Mouse (Mus musculus): ENCODE measurements around the gene Nrip2. TPM values are rescaled to one million over a fixed set of nuclear protein-coding genes. Genes with fewer than 3 reads are reported as not detected.

Gene Nrip2
- polyA plus RNA-seq, 1 experiment from 2014 or later: 7.8 TPM

- no peaks in the 10 kb centered on the region for H3K27me3 ChIP-seq
- H3K36me3 ChIP-seq: 0 out of 2 replicates have a peak, but pooled peaks cover 2% of the 10 kb centered on the region
- peak overlapping the region; percentile 52 for H3K9ac ChIP-seq (replicated peaks)
- peak; percentile 91 for ATAC-seq
- H3K9me3 ChIP-seq: no peaks in the 10 kb centered on the region
- 32% methylated on average over 17 of the region's 21 CpGs for WGBS
- H3K4me2 ChIP-seq (replicated peaks): peak overlapping the region; percentile 43
- H3K4me3 ChIP-seq (replicated peaks): peak overlapping the region; percentile 26
- H3K4me1 ChIP-seq (replicated peaks): peaks cover 20% of the 10 kb centered on the region
- peak overlapping the region; percentile 65 for H3K27ac ChIP-seq
Measured at GRCm38 (mm10) chr6:128399421-128400185, 507 bp downstream of the Nrip2 start.

GRCm38 (mm10) chr6:128404708-128405107 is 5.6 kb downstream of the Nrip2 start:
- Histone ChIP-seq H3K4me1 (replicated peaks) (peaks cover 15% of the 10 kb centered on the region; the same call in 1 of the 2 replicates), H3K9me3 (no peaks in the 10 kb centered on the region), H3K4me3 (replicated peaks) (no peak overlapping the region), H3K27ac (no peak overlapping the region), H3K27me3 (no peaks in the 10 kb centered on the region), H3K36me3 (peaks cover 45% of the 10 kb centered on the region), H3K4me2 (replicated peaks) (no peak overlapping the region), H3K9ac (replicated peaks) (no peak overlapping the region)
- 69% methylated on average over 5 of the region's 5 CpGs for WGBS
- no peak for ATAC-seq

DNA sequence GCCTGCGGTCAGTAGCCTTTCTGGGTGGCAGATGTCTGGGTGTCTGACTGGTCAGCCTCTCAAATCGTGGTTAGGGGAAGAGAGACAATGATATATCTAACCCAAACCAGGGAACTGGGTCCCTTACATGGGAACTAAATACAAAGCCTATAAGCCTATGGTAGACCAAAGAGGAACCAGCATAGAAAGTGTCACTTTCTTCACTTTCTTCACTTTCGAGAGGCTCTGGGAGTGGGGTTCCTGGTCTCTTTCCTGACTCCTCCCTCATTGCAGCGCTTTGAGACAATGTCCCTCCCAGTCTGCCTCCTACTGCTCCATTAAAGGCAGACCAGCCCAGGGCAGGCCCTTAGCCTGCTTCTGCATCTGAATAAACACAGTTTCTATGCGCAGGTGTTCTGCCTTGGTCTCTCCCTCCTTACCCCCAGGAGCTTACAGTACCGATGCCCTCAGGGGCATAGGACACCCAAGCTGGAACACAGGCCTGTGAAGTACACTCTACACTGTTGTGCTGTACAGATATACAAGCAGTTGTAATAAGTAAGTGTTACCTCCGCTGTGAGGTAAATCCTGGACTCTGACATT is 9.5 kb downstream of the Nrip2 start:
- no peaks in the 10 kb centered on the region for H3K9me3 ChIP-seq
- H3K4me2 ChIP-seq (replicated peaks): no peak overlapping the region
- H3K4me1 ChIP-seq (replicated peaks): no peaks in the 10 kb centered on the region
- 91% methylated on average over 7 of the region's 7 CpGs for WGBS
- H3K4me3 ChIP-seq (replicated peaks): no peak overlapping the region
- H3K9ac ChIP-seq (replicated peaks): no peak overlapping the region
- H3K27me3 ChIP-seq: no peaks in the 10 kb centered on the region
- peaks cover 81% of the 10 kb centered on the region for H3K36me3 ChIP-seq
- no peak overlapping the region for H3K27ac ChIP-seq
- ATAC-seq: no peak

- Histone ChIP-seq H3K27me3 (no peaks in the 10 kb centered on the region), H3K36me3 (peaks cover 83% of the 10 kb centered on the region), H3K4me1 (replicated peaks) (no peaks in the 10 kb centered on the region), H3K27ac (no peak overlapping the region), H3K9me3 (no peaks in the 10 kb centered on the region), H3K9ac (replicated peaks) (no peak overlapping the region), H3K4me3 (replicated peaks) (no peak overlapping the region), H3K4me2 (replicated peaks) (no peak overlapping the region)
- 0 out of 2 replicates have a peak, but pooled peaks have one; percentile 7 for ATAC-seq
- WGBS: 95% methylated on average over 13 of the region's 13 CpGs
Measured at GRCm38 (mm10) chr6:128410305-128410704, 11.2 kb downstream of the Nrip2 start.

DNA sequence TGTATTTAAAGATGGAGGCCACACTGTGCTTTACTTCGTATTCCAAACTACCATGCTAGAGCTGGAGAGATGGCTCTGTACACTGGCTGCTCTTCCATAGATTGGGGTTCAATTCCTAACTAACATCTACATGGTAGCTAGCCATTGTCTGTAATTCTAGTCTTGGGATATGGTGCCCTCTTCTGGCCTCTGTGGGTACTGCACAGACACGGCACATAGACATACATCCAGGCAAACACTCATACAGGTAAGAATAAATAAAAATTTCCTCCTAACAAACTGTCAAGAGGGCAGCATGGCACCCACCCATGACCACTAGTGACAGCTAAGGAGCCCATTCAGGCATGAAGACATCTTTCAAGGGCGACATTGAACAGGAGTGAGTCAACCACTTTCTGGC is 12.0 kb downstream of the Nrip2 start:
- Histone ChIP-seq H3K36me3 (peaks cover 86% of the 10 kb centered on the region), H3K9me3 (no peaks in the 10 kb centered on the region), H3K4me1 (replicated peaks) (0 out of 2 replicates have a peak, but pooled peaks cover 3% of the 10 kb centered on the region), H3K27me3 (no peaks in the 10 kb centered on the region), H3K27ac (no peak overlapping the region), H3K4me2 (replicated peaks) (no peak overlapping the region), H3K9ac (replicated peaks) (no peak overlapping the region), H3K4me3 (replicated peaks) (no peak overlapping the region)
- peak; percentile 56 for ATAC-seq
- 15% methylated on average over 3 of the region's 3 CpGs for WGBS

GRCm38 (mm10) chr6:128416169-128416568 is 17.1 kb downstream of the Nrip2 start:
- no peak for ATAC-seq
- Histone ChIP-seq H3K4me2 (replicated peaks) (no peak overlapping the region), H3K9ac (replicated peaks) (no peak overlapping the region), H3K27ac (no peak overlapping the region), H3K4me3 (replicated peaks) (no peak overlapping the region), H3K9me3 (no peaks in the 10 kb centered on the region), H3K4me1 (replicated peaks) (0 out of 2 replicates have a peak, but pooled peaks cover 3% of the 10 kb centered on the region), H3K36me3 (peaks cover 49% of the 10 kb centered on the region), H3K27me3 (no peaks in the 10 kb centered on the region)
- 88% methylated on average over 5 of the region's 5 CpGs for WGBS

DNA sequence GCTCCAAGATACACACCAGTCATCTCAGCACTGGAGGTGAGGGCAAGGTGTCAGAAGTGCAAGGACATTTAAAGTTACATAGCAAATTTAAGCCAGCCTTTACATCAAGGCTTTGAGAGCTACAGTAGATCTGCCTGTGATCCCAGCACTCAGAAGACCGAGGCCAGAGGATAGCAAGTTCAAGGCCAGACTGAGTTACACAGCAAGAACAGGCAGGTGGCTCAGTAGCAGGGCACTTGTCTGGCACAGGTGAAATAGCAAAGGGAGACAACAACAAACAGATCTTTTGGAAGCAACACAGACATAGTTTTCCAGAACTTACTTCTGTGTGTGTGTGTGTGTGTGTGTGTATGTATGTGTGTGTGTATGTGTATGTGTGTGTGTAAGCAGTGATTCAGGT is 19.0 kb downstream of the Nrip2 start:
- no peaks in the 10 kb centered on the region for H3K27me3 ChIP-seq
- no peak overlapping the region for H3K27ac ChIP-seq
- H3K4me3 ChIP-seq (replicated peaks): no peak overlapping the region
- H3K9ac ChIP-seq (replicated peaks): no peak overlapping the region
- H3K9me3 ChIP-seq: no peaks in the 10 kb centered on the region
- peaks cover 30% of the 10 kb centered on the region for H3K36me3 ChIP-seq
- peaks cover 10% of the 10 kb centered on the region for H3K4me1 ChIP-seq (replicated peaks)
- ATAC-seq: no peak
- no peak overlapping the region for H3K4me2 ChIP-seq (replicated peaks)
- WGBS: 86% methylated on average over 1 of the region's 1 CpGs

- no peaks in the 10 kb centered on the region for H3K9me3 ChIP-seq
- peaks cover 13% of the 10 kb centered on the region for H3K36me3 ChIP-seq
- H3K4me1 ChIP-seq (replicated peaks): peaks cover 17% of the 10 kb centered on the region
- no peak overlapping the region for H3K4me2 ChIP-seq (replicated peaks)
- H3K27me3 ChIP-seq: no peaks in the 10 kb centered on the region
- no peak overlapping the region for H3K27ac ChIP-seq
- WGBS: 96% methylated on average over 2 of the region's 2 CpGs
- H3K9ac ChIP-seq (replicated peaks): no peak overlapping the region
- ATAC-seq: no peak
- H3K4me3 ChIP-seq (replicated peaks): no peak overlapping the region
Measured at GRCm38 (mm10) chr6:128421036-128421435, 21.9 kb downstream of the Nrip2 start.

DNA sequence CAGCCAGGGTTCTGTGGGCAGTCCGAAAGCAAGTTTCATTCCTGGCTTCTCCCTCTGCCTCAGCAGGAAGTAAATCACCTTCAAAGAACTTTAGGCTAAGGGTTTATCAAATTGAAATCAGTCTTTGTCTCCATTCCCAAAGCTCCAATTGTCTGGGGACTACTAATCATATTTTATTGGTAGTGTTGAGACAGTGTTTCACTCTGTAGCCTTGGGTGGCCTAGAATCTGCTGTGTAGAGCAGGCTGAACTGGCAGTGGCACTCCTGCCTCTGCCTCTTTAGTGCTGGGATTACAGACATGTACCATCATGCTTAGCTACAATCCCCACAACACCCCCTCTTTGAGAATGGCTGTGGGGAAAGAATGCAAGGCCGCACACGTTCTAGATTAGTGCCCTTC is 22.4 kb downstream of the Nrip2 start:
- Histone ChIP-seq H3K4me1 (replicated peaks) (peaks cover 17% of the 10 kb centered on the region), H3K9ac (replicated peaks) (no peak overlapping the region), H3K27ac (no peak overlapping the region), H3K4me2 (replicated peaks) (no peak overlapping the region), H3K27me3 (no peaks in the 10 kb centered on the region), H3K9me3 (no peaks in the 10 kb centered on the region), H3K4me3 (replicated peaks) (no peak overlapping the region), H3K36me3 (peaks cover 12% of the 10 kb centered on the region)
- no peak for ATAC-seq
- WGBS: 90% methylated on average over 3 of the region's 3 CpGs

DNA sequence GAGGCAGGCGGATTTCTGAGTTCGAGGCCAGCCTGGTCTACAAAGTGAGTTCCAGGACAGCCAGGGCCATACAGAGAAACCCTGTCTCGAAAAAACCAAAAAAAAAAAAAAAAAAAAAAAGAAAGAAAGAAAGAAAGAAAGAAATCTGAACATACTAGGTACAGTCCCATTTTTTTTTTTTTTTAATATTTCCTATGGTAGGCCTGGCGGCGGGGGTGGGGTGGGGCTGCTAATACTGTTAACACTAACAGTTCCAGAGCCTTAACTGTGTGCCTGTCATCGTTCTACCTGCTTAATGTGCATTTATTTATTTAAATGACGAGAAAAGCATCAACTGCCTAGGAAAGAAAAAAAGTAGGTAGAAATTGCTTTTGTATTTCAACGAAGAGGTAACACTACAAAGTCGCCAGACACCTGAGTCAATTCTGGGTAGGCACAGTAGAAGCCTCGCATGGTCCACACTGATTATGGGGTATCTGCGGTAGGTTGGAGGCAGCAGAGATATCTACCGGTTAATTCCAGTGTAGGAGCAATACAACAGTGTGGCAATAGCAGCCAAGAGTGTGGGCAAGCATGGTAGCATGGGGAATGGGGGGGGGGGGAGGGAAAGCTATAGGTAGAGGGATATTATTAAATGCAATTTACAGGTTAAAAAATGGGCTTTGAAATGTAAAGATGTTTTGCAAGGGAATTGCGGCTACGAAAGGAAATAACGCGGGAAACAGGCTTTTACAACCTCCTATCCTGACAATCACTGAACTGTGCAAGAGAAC is 24.6 kb downstream of the Nrip2 start:
- Histone ChIP-seq H3K36me3 (peaks cover 18% of the 10 kb centered on the region), H3K27ac (peak overlapping the region; percentile 97), H3K9me3 (no peaks in the 10 kb centered on the region), H3K9ac (replicated peaks) (peak overlapping the region; percentile 78), H3K4me2 (replicated peaks) (peak overlapping the region; percentile 73), H3K4me3 (replicated peaks) (peak overlapping the region; percentile 70), H3K27me3 (no peaks in the 10 kb centered on the region), H3K4me1 (replicated peaks) (peaks cover 17% of the 10 kb centered on the region)
- peak; percentile 58 for ATAC-seq
- 50% methylated on average over 16 of the region's 16 CpGs for WGBS

DNA sequence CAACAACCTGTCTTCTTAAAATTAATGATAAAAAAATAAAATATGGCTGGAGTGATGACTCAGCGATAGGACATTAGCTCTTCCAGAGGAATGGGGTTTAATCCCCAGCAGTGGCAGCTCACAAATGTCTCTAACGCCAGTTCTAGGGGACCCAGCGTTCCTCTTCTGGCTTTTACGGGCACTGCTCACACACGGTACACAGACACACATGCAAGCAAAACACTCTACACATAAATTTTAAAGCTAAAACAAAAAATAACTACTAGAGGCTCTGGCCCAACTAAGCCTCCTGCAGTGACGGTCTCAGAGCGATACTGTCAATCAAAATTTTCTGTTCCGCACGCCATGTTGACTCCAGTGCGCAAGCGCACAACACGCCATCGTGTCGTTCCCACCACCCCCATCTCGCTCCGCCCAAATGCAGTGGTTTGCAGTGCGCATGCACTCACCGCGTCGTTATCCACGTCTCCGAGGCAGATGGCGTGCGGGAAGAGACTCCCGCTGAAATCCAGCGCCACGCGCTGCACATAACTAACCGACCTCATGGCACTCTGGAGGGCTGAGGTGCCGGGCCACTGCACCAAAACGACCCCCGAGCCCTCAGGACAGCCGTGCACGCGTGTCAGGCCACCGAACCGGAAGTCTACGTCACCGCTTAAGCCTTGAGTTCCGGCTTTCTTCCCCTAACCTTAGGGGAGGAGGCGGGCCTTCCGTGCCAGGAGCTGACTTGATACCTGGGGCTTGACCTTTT is 25.3 kb downstream of the Nrip2 start, which contains the start of gene Itfg2:
Itfg2 (minus strand) TSS at position 663 of the 751 bp plus-strand sequence.
- Histone ChIP-seq H3K27ac (peak within 1 kb of the TSS; percentile 97), H3K9me3 (no peaks in the 10 kb centered on the region), H3K4me3 (replicated peaks) (peak within 1 kb of the TSS; percentile 70), H3K9ac (replicated peaks) (peak within 1 kb of the TSS; percentile 78), H3K4me2 (replicated peaks) (peak within 1 kb of the TSS; percentile 73), H3K27me3 (no peaks in the 10 kb centered on the region), H3K4me1 (replicated peaks) (peaks cover 17% of the 10 kb centered on the region), H3K36me3 (peaks cover 25% of the 10 kb centered on the region)
- WGBS: under 1% methylated on average over 42 of the region's 42 CpGs
- ATAC-seq: peak; percentile 95

All from midbrain, embryonic 13.5 days (tissue).